Mouse (Mus musculus) sigmoid colon, adult 10 weeks (tissue): ENCODE data around the gene Peak1. TPM values are rescaled to one million over a fixed set of nuclear protein-coding genes. Genes with fewer than 3 reads are reported as not detected.

Experiments
- polyA plus RNA-seq: library from polyadenylated mRNA; stranded (reverse); fragments of 350-450 nt; fragmentation: Illumina TruSeq; extraction: RNeasy Lipid Tissue Mini Kit (QIAGEN cat#74804); gene quantifications from one replicate; pipeline ENCODE4 v1.2.3, GENCODE M21; 2014; ENCODE audit warnings: low read depth, low replicate concordance

The Peak1 gene
- 18.1 TPM for polyA plus RNA-seq

GRCm38 (mm10) chr9:56417948-56418737, at the start of gene Peak1, which contains the start of gene Hmg20a:
TSS of gene Peak1 (minus strand) at chr9:56418067.
TSS of gene Hmg20a (plus strand) at chr9:56418609.

GRCm38 (mm10) chr9:56165377-56165776, 252.5 kb downstream of the Peak1 start, which contains the start of gene Tspan3:
TSS of gene Tspan3 (minus strand) at chr9:56165477.

Other genes starting within 250 kb of the Peak1 start
- gene Hmg20a, start 542 bp upstream of the Peak1 start, polyA plus RNA-seq = 29.6 TPM